Mouse (Mus musculus): ENCODE data around the gene Galk2. TPM values are rescaled to one million over a fixed set of nuclear protein-coding genes. Genes with fewer than 3 reads are reported as not detected.

Gene Galk2
- 19.6 and 20.5 TPM in 2 replicates for polyA plus RNA-seq (2012; rRNA removed)

DNA sequence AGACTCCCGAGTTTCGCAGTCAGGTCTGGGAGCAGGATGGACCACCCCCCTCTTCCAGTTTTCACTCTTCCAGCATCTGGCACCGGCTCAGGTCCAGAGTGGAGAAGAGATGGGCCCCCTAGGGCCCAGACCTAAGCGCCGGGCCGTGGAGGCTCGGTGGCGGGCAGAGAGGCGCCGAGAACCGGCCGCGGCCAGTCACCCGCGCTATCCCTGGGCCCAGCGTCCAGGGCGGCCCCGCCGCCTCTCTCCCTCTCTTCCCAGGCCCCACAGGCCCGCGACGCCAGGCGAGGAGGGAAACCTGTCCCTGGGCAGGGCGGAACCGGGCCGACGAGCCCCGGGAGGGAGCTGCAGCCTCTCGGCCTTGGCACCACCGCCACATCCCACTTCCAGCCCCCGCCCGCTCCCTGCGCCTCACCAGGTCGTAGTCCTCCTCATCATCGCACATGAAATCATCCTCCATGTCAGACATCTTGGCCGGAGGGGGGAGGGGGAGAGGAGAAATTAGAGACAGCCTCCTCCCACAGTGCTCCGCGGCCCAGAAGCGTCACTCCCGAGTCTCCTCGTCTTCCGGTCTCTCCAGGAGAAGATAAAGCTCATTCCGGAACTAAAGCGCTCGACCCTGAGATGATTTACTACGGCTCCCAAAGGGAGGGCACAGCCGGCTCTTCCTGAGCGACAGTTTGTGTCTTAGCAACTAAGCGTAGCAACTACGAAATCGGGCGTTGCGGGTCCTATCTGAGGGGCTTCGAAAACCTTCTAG, at the start of gene Galk2, which contains the start of gene Cops2:
Gene Galk2 (plus strand): TSS at position 589 of the 760 bp plus-strand sequence.
Gene Cops2 (minus strand): TSS at position 619 of the 760 bp plus-strand sequence.
- peak within 1 kb of the TSS; percentile 80 for H3K4me3 ChIP-seq (ENCODE audit: insufficient read depth, low read length)
- TF ChIP-seq POLR2A (IDR thresholded peaks at IDR 0.05; ENCODE audit: extremely low read depth, insufficient read depth, low read length) (peak; percentile 88; the same call in 1 of the 2 replicates), CTCF (IDR thresholded peaks at IDR 0.05; ENCODE audit: extremely low read depth, insufficient read depth, low read length) (no peak)
- peak within 1 kb of the TSS; percentile 45; the same call in 1 of the 2 replicates for H3K27ac ChIP-seq (ENCODE audit: insufficient read depth, low read length)
- H3K4me1 ChIP-seq (ENCODE audit: control insufficient read depth, insufficient read depth, low read length): no peaks in the 10 kb centered on the region; the same call in 1 of the 2 replicates

DNA sequence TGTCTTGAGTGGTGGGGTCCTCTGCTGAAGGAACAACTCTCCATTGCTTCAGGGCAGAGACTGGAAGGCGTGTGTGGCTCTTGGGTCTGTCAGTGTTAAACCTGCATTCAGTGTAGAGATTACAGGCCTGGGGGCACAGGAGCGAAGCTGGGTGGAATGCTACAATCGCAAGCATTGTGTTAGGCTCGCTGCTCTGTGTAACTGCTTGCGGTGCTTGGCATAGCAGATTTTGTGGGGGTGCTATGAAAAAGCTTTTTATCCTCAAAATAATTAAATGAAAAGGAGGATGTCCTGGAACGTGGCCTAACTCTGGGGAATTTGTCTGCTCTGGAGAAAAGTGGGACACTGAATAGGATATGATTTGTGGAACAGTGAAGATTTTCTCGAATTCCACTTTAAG, 49.4 kb upstream of the Galk2 start:
- peaks cover 6% of the 10 kb centered on the region; the same call in 1 of the 2 replicates for H3K4me1 ChIP-seq (ENCODE audit: control insufficient read depth, insufficient read depth, low read length)
- H3K4me3 ChIP-seq (ENCODE audit: insufficient read depth, low read length): no peak overlapping the region
- peak overlapping the region; percentile 44 for H3K27ac ChIP-seq (ENCODE audit: insufficient read depth, low read length)
- no peak for TF ChIP-seq CTCF (IDR thresholded peaks at IDR 0.05; ENCODE audit: extremely low read depth, insufficient read depth, low read length)
- no peak for TF ChIP-seq POLR2A (IDR thresholded peaks at IDR 0.05; ENCODE audit: extremely low read depth, insufficient read depth, low read length)

DNA sequence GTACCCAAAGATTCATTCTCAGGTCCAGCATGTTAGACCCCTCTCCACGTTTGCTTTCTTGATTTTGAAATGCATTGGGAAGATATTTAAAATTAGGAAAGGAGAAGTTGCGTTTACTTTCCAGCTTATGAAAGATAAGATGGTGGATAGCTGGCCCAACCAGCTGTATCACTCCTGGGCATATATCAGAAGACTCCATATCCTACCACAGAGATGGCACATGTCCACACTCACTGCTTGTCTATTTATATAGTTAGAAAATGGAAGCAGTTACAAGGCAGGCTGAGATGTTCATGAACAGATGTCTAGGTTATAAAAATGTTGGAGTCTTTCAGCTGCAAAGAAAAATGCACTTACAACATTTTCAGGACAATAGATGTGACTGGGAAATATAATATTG, 47.6 kb upstream of the Galk2 start:
- no peak for TF ChIP-seq POLR2A (IDR thresholded peaks at IDR 0.05; ENCODE audit: extremely low read depth, insufficient read depth, low read length)
- TF ChIP-seq CTCF (IDR thresholded peaks at IDR 0.05; ENCODE audit: extremely low read depth, insufficient read depth, low read length): no peak
- Histone ChIP-seq H3K4me1 (ENCODE audit: control insufficient read depth, insufficient read depth, low read length) (peaks cover 6% of the 10 kb centered on the region; the same call in 1 of the 2 replicates), H3K27ac (ENCODE audit: insufficient read depth, low read length) (no peak overlapping the region), H3K4me3 (ENCODE audit: insufficient read depth, low read length) (no peak overlapping the region)

DNA sequence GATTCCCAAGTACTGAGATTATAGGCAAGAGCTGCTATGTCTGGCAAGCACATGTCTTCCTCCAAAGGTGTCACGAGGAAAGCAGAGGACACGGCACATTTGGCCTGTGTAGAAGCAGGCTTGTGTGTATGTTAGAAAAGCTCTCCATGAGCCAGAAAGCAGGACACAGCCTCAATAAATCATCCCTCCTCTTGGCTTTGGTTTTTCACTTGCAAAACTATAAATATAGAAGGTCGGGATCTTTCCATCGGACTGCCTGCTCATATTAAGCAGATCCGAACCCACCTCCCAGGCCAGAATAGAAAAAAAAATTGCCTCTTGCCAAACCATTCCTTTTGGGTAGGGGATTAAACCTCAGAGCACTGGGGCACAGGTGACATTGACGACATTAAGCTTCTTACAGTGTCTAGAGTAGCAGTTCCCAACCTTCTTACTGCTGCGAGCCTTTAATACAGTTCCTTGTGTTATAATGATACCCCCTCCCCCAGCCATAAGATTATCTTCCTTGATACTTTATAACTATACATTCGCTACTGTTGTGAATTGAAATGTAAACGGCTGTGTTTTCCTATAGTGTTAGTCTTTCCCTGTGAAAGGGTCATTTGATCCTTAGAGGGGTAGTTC, 44.8 kb upstream of the Galk2 start:
- peaks cover 5% of the 10 kb centered on the region; the same call in 1 of the 2 replicates for H3K4me1 ChIP-seq (ENCODE audit: control insufficient read depth, insufficient read depth, low read length)
- H3K4me3 ChIP-seq (ENCODE audit: insufficient read depth, low read length): no peak overlapping the region
- no peak overlapping the region for H3K27ac ChIP-seq (ENCODE audit: insufficient read depth, low read length)
- TF ChIP-seq CTCF (IDR thresholded peaks at IDR 0.05; ENCODE audit: extremely low read depth, insufficient read depth, low read length): no peak
- TF ChIP-seq POLR2A (IDR thresholded peaks at IDR 0.05; ENCODE audit: extremely low read depth, insufficient read depth, low read length): no peak

DNA sequence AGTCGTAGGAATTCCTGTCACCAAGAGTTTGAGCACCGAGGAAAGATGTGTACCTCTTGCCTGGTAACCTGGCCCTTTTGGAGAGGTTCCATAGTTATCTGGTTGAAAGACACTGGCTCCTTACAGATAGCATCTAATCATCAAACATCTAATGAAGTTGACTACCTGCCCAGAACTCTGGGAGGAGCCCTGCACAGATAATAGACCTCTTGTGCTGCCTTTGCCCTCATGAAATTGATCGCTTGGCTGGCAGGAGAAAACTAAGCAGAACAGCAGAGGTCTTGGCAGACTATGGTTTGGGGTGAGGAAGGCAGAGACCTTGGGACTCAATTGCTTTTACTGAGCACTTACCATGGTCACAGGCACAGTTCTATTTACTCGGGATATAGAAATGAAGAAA, 38.5 kb upstream of the Galk2 start:
- H3K4me1 ChIP-seq (ENCODE audit: control insufficient read depth, insufficient read depth, low read length): no peaks in the 10 kb centered on the region
- H3K27ac ChIP-seq (ENCODE audit: insufficient read depth, low read length): no peak overlapping the region
- TF ChIP-seq POLR2A (IDR thresholded peaks at IDR 0.05; ENCODE audit: extremely low read depth, insufficient read depth, low read length): no peak
- TF ChIP-seq CTCF (IDR thresholded peaks at IDR 0.05; ENCODE audit: extremely low read depth, insufficient read depth, low read length): no peak
- H3K4me3 ChIP-seq (ENCODE audit: insufficient read depth, low read length): no peak overlapping the region

DNA sequence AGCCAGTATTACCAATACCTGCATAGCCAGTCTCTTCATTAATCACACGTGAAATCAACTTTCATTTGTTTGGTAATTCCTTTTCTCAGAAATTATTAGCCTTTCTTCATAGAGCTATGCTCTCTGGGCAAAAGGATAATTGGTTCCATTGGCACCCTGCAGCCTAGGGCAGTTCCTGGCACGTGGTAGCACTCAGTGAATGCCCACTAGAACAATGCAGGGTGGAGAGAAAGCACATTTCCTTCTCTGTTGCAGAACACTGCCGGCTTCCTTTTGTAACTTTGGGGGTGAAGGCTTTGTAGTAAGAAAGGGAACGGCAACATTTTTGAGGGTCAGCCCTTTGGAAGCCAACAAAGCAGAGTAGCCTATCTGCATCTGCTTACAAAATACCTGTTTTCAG, 32.7 kb upstream of the Galk2 start:
- no peaks in the 10 kb centered on the region for H3K4me1 ChIP-seq (ENCODE audit: control insufficient read depth, insufficient read depth, low read length)
- no peak for TF ChIP-seq POLR2A (IDR thresholded peaks at IDR 0.05; ENCODE audit: extremely low read depth, insufficient read depth, low read length)
- no peak for TF ChIP-seq CTCF (IDR thresholded peaks at IDR 0.05; ENCODE audit: extremely low read depth, insufficient read depth, low read length)
- no peak overlapping the region for H3K27ac ChIP-seq (ENCODE audit: insufficient read depth, low read length)
- H3K4me3 ChIP-seq (ENCODE audit: insufficient read depth, low read length): no peak overlapping the region

DNA sequence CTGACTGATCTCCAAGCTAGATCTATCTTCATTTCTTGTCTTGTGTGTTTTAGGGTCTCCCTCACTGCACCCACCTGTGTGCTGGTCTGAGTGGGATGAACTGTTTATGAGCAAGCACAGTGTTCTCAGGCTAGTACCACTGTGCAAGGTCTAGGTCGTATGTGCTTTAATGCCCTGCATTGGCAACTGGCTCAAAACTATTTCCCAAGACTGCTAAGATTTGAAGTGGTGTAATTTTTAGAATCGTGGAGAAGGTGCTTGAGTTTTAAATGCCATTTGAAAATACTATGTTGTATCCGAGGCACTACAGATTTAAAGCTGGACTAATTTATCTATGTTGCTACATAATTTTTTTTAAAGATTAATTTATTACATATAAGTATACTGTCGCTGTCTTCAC, 31.0 kb upstream of the Galk2 start:
- no peaks in the 10 kb centered on the region for H3K4me1 ChIP-seq (ENCODE audit: control insufficient read depth, insufficient read depth, low read length)

DNA sequence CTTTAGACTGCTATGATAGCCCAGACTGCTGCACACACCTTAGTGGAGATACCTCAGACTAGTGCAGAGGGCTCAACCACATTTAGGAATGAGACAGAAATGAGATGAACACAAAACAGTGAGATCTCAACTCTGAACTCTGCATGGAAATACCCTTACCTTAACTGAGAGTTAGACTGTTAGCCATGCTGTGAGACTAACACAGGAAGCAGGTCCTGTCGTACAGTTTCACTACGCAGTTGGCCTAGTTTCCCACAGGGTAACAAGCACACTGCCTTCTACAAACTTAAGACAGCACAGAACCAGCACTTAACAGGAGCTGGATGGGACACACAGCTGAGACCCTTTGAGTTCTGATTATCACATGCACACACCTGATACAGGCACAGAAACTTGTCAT, 29.0 kb upstream of the Galk2 start:
- no peaks in the 10 kb centered on the region for H3K4me1 ChIP-seq (ENCODE audit: control insufficient read depth, insufficient read depth, low read length)
- TF ChIP-seq CTCF (IDR thresholded peaks at IDR 0.05; ENCODE audit: extremely low read depth, insufficient read depth, low read length) (no peak), POLR2A (IDR thresholded peaks at IDR 0.05; ENCODE audit: extremely low read depth, insufficient read depth, low read length) (no peak)
- H3K4me3 ChIP-seq (ENCODE audit: insufficient read depth, low read length): no peak overlapping the region
- no peak overlapping the region for H3K27ac ChIP-seq (ENCODE audit: insufficient read depth, low read length)

More for the DNA sequence above, 31.0 kb upstream of the Galk2 start:
- TF ChIP-seq CTCF (IDR thresholded peaks at IDR 0.05; ENCODE audit: extremely low read depth, insufficient read depth, low read length): no peak
- TF ChIP-seq POLR2A (IDR thresholded peaks at IDR 0.05; ENCODE audit: extremely low read depth, insufficient read depth, low read length): no peak
- H3K27ac ChIP-seq (ENCODE audit: insufficient read depth, low read length): no peak overlapping the region
- no peak overlapping the region for H3K4me3 ChIP-seq (ENCODE audit: insufficient read depth, low read length)

DNA sequence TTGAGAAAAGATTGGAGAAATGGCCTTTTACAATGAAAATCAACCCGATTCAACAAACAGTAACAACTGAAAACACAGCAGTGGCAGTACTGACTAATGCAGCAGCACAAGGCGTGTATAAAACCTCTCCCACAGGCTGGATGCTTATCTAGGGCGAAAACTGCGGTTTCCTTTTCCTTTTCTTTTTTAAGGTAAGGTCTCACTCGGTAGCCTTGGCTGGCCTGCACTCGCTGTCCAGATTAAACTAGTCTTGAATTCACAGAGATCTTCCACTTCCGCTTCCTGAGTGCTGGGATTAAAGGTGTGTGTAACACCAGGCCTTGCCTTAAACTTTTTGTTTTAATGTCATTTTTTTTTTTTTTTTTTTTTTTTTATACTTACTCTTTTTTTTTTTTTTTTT, 20.8 kb upstream of the Galk2 start:
- Histone ChIP-seq H3K4me3 (ENCODE audit: insufficient read depth, low read length) (no peak overlapping the region), H3K27ac (ENCODE audit: insufficient read depth, low read length) (no peak overlapping the region), H3K4me1 (ENCODE audit: control insufficient read depth, insufficient read depth, low read length) (no peaks in the 10 kb centered on the region)
- no peak for TF ChIP-seq POLR2A (IDR thresholded peaks at IDR 0.05; ENCODE audit: extremely low read depth, insufficient read depth, low read length)
- no peak for TF ChIP-seq CTCF (IDR thresholded peaks at IDR 0.05; ENCODE audit: extremely low read depth, insufficient read depth, low read length)

Data from cortical plate, adult 2 months (tissue).